Mouse (Mus musculus): ENCODE results near the gene Mxd1.

- TF ChIP-seq CTCF (IDR thresholded peaks at IDR 0.05; ENCODE audit: control insufficient read depth, insufficient read depth, insufficient replicate concordance, low read depth, low read length): no peak
- TF ChIP-seq POLR2A (IDR thresholded peaks at IDR 0.05; ENCODE audit: control insufficient read depth, low read depth, low read length): no peak
These were observed 38.8 kb downstream of the Mxd1 start for GRCm38 (mm10) chr6:86630141-86630540.

All from testis, adult 2 months (tissue).